Mouse (Mus musculus) E14TG2a.4 (cell line): Measurements from ENCODE around the gene Oas3.

Experiments
- CTCF ChIP-seq: conservative IDR thresholded peaks from 2 replicates; pipeline ENCODE4 v1.5.1; 2014; ENCODE audit warnings: low read length
- NANOG ChIP-seq: IDR thresholded peaks from 2 replicates; pipeline ENCODE4 v1.6.1; 2014; ENCODE audit warnings: borderline replicate concordance, low read length, mixed read lengths
- POU5F1 ChIP-seq: IDR thresholded peaks from 2 replicates; pipeline ENCODE4 v1.6.1; 2014; ENCODE audit warnings: low read length, borderline replicate concordance

DNA sequence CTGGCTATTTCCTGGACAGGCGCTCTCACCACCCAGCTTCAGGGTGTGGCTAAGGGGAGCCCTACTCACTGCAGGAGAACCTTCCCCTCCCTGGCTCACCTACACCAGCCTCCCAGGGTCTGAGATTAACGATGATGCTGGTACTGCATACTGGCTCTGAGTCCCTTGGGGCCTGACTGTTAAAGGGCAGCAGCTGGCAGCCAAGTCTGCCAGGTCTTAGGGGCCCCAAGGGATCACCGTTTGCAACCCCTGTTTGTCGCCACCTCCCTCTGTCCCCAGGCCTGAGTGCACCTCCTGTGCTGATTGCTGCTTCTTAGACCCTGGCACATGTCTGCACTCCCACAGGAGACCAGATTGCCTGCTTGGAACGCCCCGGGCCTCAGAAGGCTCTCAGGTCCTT, 73.0 kb downstream of the Oas3 start:
- TF ChIP-seq CTCF (no peak), NANOG (no peak), POU5F1 (no peak)
